Mouse (Mus musculus): ENCODE results near the gene Dvl1. TPM values are rescaled to one million over a fixed set of nuclear protein-coding genes. Genes with fewer than 3 reads are reported as not detected.

Dvl1 gene
- polyA plus RNA-seq, 1 experiment from 2014 or later: 14.7 TPM

DNA sequence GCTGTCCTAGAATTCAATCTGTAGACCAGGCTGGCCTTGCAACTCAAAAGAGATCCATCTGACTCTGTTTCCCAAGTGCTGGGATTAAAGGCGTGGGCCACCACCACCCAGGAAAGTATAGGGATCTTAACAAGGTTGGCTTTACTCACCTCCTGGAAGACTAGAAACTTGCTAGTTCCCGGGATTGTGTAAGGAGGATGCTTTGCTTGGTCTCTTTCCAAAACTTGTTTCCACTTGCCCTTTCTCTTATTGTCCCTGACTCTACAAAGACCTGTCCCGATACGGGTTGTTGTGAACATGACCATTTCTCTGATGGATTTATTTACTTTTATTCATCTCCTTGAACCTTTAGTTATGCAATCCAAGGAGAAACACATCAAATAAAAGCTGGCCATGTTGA, 17.3 kb upstream of the Dvl1 start:
- no peak overlapping the region for H3K4me3 ChIP-seq (replicated peaks)
- H3K9ac ChIP-seq (replicated peaks): no peak overlapping the region
- ATAC-seq (ENCODE audit: insufficient number of reproducible peaks, insufficient read depth, low FRiP score, low TSS enrichment, low read depth): no peak
- no peak overlapping the region for H3K4me2 ChIP-seq
- no peak overlapping the region for H3K27ac ChIP-seq
- 93% methylated on average over 4 of the region's 4 CpGs for WGBS
- H3K27me3 ChIP-seq: no peaks in the 10 kb centered on the region
- peaks cover 21% of the 10 kb centered on the region for H3K4me1 ChIP-seq (replicated peaks)
- H3K36me3 ChIP-seq: peaks cover 51% of the 10 kb centered on the region
- no peaks in the 10 kb centered on the region for H3K9me3 ChIP-seq

DNA sequence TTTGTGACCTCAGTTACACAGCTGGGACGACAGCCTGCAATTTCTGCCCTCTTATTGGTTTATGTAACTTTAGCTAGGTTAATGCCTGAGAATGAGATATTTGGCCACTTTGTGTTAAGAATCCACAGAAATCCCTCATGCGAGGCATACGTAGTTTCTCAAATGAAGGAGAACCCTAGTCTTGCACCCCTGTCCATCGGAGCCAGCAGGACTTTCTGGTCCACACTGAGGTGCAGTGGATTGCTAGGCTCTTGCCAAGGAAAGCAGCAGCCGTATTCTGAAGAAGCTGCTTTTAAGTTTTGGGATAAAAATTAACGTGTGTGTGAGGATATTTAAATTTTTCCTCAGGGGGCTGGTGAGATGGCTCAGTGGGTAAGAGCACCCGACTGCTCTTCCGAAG, 16.6 kb upstream of the Dvl1 start:
- Histone ChIP-seq H3K9me3 (no peaks in the 10 kb centered on the region), H3K36me3 (peaks cover 44% of the 10 kb centered on the region), H3K27ac (no peak overlapping the region), H3K4me1 (replicated peaks) (peaks cover 21% of the 10 kb centered on the region), H3K27me3 (no peaks in the 10 kb centered on the region), H3K4me2 (peak overlapping the region; percentile 97), H3K9ac (replicated peaks) (no peak overlapping the region), H3K4me3 (replicated peaks) (peak overlapping the region; percentile 86)
- ATAC-seq (ENCODE audit: insufficient number of reproducible peaks, insufficient read depth, low FRiP score, low TSS enrichment, low read depth): no peak
- WGBS: 52% methylated on average over 8 of the region's 8 CpGs

DNA sequence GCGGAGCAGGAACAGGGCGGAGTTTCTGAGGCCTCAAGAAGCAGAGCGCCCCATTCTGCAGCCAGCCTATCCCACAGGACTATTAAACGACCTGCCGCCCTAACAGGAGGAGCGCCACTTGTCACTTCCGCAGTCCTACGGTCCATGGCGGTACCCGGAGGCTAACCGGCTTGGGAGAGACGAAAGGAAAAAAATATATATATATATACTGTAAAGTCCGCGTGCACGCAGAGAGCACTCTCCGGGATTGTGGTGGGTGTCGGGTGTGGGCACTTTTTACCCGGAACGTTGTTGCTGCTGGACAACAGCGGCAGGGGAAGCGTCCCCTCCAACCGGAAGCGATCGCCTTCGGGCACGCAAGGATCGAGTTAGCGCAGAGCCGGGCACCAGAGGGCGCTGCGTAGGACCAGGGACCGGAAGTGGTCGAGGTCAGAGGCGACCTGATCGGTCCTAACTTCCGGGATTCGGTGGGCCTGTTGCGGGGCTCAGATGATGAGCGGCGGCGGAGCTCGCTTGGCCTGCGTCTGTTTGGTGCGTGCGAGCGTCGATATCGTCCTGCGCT, 15.9 kb upstream of the Dvl1 start, which contains the start of gene Aurkaip1:
TSS of gene Aurkaip1 (plus strand) at position 68 of the 562 bp plus-strand sequence.
- peaks cover 40% of the 10 kb centered on the region for H3K36me3 ChIP-seq
- H3K4me3 ChIP-seq (replicated peaks): peak within 1 kb of the TSS; percentile 86
- H3K9me3 ChIP-seq: no peaks in the 10 kb centered on the region
- peak within 1 kb of the TSS; percentile 97 for H3K4me2 ChIP-seq
- H3K27me3 ChIP-seq: no peaks in the 10 kb centered on the region
- H3K4me1 ChIP-seq (replicated peaks): peaks cover 21% of the 10 kb centered on the region
- WGBS: under 1% methylated on average over 49 of the region's 49 CpGs
- peak; percentile 90 for ATAC-seq (ENCODE audit: insufficient number of reproducible peaks, insufficient read depth, low FRiP score, low TSS enrichment, low read depth)
- peak within 1 kb of the TSS; percentile 88 for H3K27ac ChIP-seq
- peak within 1 kb of the TSS; percentile 85 for H3K9ac ChIP-seq (replicated peaks)

DNA sequence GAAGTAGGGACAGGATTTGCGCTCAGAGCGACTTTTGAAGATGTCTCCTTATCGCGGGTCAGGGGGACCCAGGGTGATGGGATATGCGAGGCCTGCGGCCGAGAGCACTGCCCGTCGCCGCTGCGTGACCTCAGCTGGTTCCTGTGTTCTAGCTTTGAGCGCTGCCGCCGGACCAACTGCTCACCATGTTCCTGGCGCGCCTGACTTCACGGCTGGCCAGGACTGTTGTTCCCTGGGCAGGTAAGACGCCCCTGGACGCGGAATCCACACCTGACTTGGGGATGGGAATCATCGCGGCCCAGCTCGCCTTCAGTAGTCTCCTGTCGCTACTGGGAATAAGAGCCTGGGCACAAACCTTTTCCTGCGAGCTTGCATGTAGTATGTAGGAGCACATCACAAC, 15.4 kb upstream of the Dvl1 start:
- Histone ChIP-seq H3K36me3 (peaks cover 35% of the 10 kb centered on the region), H3K9ac (replicated peaks) (peak overlapping the region; percentile 85), H3K9me3 (no peaks in the 10 kb centered on the region), H3K4me1 (replicated peaks) (peaks cover 21% of the 10 kb centered on the region), H3K4me3 (replicated peaks) (peak overlapping the region; percentile 86), H3K27ac (peak overlapping the region; percentile 88), H3K27me3 (no peaks in the 10 kb centered on the region), H3K4me2 (peak overlapping the region; percentile 97)
- ATAC-seq (ENCODE audit: insufficient number of reproducible peaks, insufficient read depth, low FRiP score, low TSS enrichment, low read depth): no peak; the same call in none of the 2 replicates
- 2% methylated on average over 25 of the region's 25 CpGs for WGBS

DNA sequence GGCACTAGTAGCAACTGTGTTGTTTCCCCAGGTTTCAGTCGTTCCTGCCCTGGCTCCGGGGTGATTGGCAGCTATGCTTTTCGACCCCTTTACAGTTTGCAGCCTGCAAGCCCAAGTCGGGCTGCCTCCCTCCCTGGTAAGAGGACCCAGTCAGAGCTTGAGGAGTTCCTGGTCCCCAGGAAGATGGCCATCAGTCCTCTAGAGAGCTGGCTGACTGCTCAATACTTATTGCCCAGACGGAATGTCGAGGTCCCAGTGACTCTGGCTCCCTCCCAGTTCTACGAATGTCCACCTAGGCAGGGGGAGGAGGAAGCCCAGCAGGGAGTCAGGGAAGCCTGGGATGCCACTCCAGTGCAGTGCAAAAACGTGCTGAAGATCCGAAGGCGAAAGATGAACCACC, 14.9 kb upstream of the Dvl1 start:
- 55% methylated on average over 10 of the region's 10 CpGs for WGBS
- peaks cover 21% of the 10 kb centered on the region for H3K4me1 ChIP-seq (replicated peaks)
- peak overlapping the region; percentile 85 for H3K9ac ChIP-seq (replicated peaks)
- H3K36me3 ChIP-seq: peaks cover 30% of the 10 kb centered on the region
- H3K9me3 ChIP-seq: no peaks in the 10 kb centered on the region
- H3K27ac ChIP-seq: peak overlapping the region; percentile 88; the same call in 1 of the 2 replicates
- peak overlapping the region; percentile 86 for H3K4me3 ChIP-seq (replicated peaks)
- H3K27me3 ChIP-seq: no peaks in the 10 kb centered on the region
- H3K4me2 ChIP-seq: peak overlapping the region; percentile 97
- no peak for ATAC-seq (ENCODE audit: insufficient number of reproducible peaks, insufficient read depth, low FRiP score, low TSS enrichment, low read depth)

DNA sequence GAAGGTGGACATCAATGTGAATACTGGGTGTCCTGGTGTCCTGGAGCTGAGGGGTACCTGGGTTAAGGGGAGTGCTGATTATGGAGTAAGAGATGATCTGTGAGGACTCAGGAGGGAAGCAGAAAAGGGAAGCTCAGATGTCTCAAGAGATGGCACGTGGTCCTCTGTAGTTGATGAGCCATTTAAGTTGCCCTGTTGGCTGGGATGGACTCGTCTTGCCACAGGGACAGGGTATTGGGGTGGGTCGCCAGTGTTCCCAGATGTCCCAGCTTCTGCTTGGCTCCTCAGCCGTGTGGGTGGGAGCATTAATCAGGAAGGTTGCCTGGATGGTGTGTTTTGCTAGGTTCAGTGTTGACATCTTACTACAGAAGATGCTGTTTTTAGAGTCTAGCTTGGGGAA, 14.0 kb upstream of the Dvl1 start:
- H3K36me3 ChIP-seq: peaks cover 22% of the 10 kb centered on the region
- no peaks in the 10 kb centered on the region for H3K9me3 ChIP-seq
- H3K4me2 ChIP-seq: peak overlapping the region; percentile 97; the same call in 1 of the 2 replicates
- ATAC-seq (ENCODE audit: insufficient number of reproducible peaks, insufficient read depth, low FRiP score, low TSS enrichment, low read depth): no peak
- H3K27ac ChIP-seq: no peak overlapping the region
- no peak overlapping the region for H3K9ac ChIP-seq (replicated peaks)
- H3K4me3 ChIP-seq (replicated peaks): no peak overlapping the region
- WGBS: 84% methylated on average over 4 of the region's 4 CpGs
- peaks cover 21% of the 10 kb centered on the region for H3K4me1 ChIP-seq (replicated peaks)
- no peaks in the 10 kb centered on the region for H3K27me3 ChIP-seq

DNA sequence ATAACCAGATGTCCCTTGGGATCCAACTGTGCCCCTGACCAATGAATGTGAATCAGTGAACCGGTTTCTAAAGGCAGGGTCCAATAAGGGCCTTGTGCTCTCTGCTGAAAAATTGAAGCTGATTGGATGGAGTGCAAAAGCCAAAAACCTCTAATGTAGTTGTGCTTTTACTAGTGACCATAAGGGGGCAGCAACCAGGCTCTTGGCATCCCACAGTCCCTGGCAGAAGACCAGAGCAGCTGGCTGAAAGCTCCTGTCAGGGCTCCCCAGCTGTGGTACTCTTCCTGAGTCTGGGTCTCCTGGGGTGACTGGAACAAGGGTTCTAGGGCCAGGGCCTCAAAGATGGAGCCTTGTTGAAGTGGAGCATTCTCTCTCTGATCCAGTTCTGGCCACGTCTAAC, 13.4 kb upstream of the Dvl1 start:
- Histone ChIP-seq H3K27me3 (no peaks in the 10 kb centered on the region), H3K4me3 (replicated peaks) (no peak overlapping the region), H3K4me1 (replicated peaks) (peaks cover 22% of the 10 kb centered on the region), H3K9me3 (no peaks in the 10 kb centered on the region), H3K27ac (0 out of 2 replicates have a peak overlapping the region, but pooled peaks have one; percentile 47), H3K36me3 (peaks cover 18% of the 10 kb centered on the region), H3K4me2 (no peak overlapping the region), H3K9ac (replicated peaks) (no peak overlapping the region)
- ATAC-seq (ENCODE audit: insufficient number of reproducible peaks, insufficient read depth, low FRiP score, low TSS enrichment, low read depth): 0 out of 2 replicates have a peak, but pooled peaks have one; percentile 22
- WGBS: 41% methylated on average over 2 of the region's 2 CpGs

DNA sequence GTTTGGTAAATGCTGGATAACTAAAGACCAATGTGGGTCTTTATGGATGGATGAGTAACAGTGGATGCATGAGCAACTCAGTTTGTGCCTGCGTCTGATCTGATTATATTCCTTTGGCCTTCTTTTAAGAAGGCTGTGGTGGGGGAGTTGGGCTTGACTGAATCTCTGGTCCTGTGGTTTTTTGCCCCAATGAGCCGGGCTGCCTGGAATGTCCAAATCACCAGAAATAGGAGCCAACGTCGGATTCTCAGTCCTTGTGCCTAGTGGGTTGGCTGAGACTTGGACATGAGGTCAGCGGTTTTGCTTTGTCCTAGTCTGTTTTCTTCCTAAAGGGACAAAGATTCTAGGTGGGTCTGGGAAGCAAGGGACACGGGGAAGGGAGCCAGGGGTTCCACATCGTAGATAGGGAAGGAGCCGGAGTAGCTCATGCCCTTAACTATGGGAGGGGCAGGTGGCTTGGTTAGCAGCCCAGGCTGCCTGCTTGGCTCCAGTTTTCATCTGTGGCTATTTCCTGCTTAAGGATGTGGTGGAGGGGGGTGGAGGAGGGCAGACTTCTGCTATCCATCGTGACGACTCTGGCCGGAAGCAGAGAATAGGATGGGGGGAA, 9.7 kb upstream of the Dvl1 start:
- H3K9me3 ChIP-seq: no peaks in the 10 kb centered on the region
- no peak for ATAC-seq (ENCODE audit: insufficient number of reproducible peaks, insufficient read depth, low FRiP score, low TSS enrichment, low read depth)
- H3K4me3 ChIP-seq (replicated peaks): no peak overlapping the region
- no peak overlapping the region for H3K27ac ChIP-seq
- H3K36me3 ChIP-seq: peaks cover 18% of the 10 kb centered on the region
- H3K27me3 ChIP-seq: peaks cover 8% of the 10 kb centered on the region; the same call in 1 of the 2 replicates
- H3K9ac ChIP-seq (replicated peaks): no peak overlapping the region
- H3K4me2 ChIP-seq: no peak overlapping the region
- 79% methylated on average over 11 of the region's 11 CpGs for WGBS
- peaks cover 46% of the 10 kb centered on the region for H3K4me1 ChIP-seq (replicated peaks)

DNA sequence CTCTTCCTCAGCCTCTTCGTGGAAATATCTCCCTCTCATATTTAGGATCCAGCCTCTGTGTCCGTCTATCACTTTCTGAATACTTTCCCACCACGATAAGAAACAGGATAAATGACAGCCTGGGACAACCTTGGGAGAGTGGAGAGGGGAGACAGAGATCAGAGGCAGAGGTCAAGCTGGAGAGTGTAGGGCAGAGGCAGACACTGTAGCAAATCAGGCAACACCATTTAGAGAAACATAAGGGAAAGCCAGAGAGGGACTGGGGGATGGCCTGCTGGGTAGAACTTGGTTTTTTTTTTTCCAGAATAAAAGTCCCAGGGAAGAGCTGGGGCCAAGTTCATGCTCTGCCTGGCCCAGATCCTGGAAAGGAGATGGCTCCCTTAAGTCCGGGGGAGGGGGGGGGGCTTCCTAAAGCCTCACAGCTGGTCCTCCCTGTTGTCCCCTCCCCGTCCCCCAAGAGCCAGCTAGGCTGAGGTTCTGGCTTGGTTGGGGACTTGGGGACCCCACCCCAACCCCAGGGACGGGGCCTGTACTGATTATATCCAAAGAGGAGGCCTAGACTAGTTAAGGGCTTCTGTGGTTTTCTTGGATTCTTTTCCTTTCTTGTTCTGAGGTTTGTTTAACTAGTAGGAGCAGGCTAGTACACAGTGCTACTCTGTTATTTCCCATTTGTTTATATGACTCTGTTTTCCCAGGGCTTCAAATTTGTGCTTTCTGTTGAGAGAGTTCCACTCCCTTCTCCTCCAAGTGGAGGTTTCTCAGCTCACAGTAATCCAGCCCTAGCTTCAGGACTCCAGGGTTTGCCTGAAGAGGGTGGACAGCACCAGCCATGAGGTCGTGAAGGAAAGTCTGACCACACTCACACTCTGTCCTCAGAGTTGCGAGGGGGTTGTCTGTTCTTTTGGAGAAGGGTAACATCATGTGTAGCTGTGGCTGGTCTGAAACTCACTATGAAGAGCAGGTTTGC, 8.7 kb upstream of the Dvl1 start:
- Histone ChIP-seq H3K9ac (replicated peaks) (no peak overlapping the region), H3K4me2 (peak overlapping the region; percentile 98; the same call in 1 of the 2 replicates)

DNA sequence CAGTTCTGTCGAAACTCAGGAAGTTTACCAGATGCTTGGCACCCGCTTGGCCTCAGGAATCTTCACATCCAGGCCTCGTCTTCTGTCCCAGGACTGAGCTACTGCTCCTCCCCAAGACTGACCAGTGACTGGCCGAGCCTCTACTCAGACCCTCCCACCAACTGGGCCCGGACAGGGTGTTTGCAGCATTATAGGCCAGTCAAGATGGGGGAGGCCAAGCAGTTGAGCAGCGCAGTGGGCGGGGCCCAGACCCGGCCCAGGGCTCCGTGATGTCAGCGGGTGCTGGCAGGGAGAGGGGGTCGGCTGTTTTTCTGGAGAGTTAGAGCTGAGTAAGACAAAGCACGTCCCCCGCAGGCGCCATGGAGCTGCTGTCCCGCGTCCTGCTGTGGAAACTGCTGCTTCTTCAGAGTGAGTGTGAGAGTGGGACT, 7.7 kb upstream of the Dvl1 start, which contains the start of gene Mxra8:
TSS of gene Mxra8 (plus strand) at position 198 of the 428 bp plus-strand sequence.
- 3% methylated on average over 16 of the region's 16 CpGs for WGBS
- peak within 1 kb of the TSS; percentile 52 for H3K4me3 ChIP-seq (replicated peaks)
- H3K27ac ChIP-seq: peak within 1 kb of the TSS; percentile 63
- peaks cover 8% of the 10 kb centered on the region; the same call in 1 of the 2 replicates for H3K27me3 ChIP-seq
- peak within 1 kb of the TSS; percentile 59 for H3K9ac ChIP-seq (replicated peaks)
- peak; percentile 80 for ATAC-seq (ENCODE audit: insufficient number of reproducible peaks, insufficient read depth, low FRiP score, low TSS enrichment, low read depth)
- H3K4me2 ChIP-seq: peak within 1 kb of the TSS; percentile 98
- H3K36me3 ChIP-seq: peaks cover 25% of the 10 kb centered on the region
- H3K4me1 ChIP-seq (replicated peaks): peaks cover 30% of the 10 kb centered on the region
- H3K9me3 ChIP-seq: no peaks in the 10 kb centered on the region

More for the DNA sequence above, 8.7 kb upstream of the Dvl1 start:
- Histone ChIP-seq H3K4me1 (replicated peaks) (peaks cover 37% of the 10 kb centered on the region), H3K9me3 (no peaks in the 10 kb centered on the region), H3K36me3 (peaks cover 18% of the 10 kb centered on the region), H3K27me3 (peaks cover 8% of the 10 kb centered on the region; the same call in 1 of the 2 replicates), H3K4me3 (replicated peaks) (no peak overlapping the region), H3K27ac (peak overlapping the region; percentile 63)
- 51% methylated on average over 8 of the region's 8 CpGs for WGBS
- no peak for ATAC-seq (ENCODE audit: insufficient number of reproducible peaks, insufficient read depth, low FRiP score, low TSS enrichment, low read depth)

All from limb, embryonic 12.5 days (tissue).